Mouse (Mus musculus) limb, embryonic 13.5 days (tissue): ENCODE measurements around the gene Anxa5. TPM values are rescaled to one million over a fixed set of nuclear protein-coding genes. Genes with fewer than 3 reads are reported as not detected.

ENCODE experiments used
- ATAC-seq: fragments of 200-750 bp; cut with Nextera tagmentation; 2 replicates; pipeline ENCODE4 v1.8.0; 2017; ENCODE audit warnings: low read depth, moderate number of reproducible peaks, moderate TSS enrichment; ENCODE audit not compliant: low FRiP score
- H3K27ac ChIP-seq: fragments of 300-500 bp; sonication (generic); 2 replicates; pipeline ENCODE4 v1.5.1; 2015; ENCODE audit warnings: inconsistent platforms, mild to moderate bottlenecking, moderate library complexity
- H3K27me3 ChIP-seq: fragments of 300-500 bp; sonication (generic); 2 replicates; pipeline ENCODE4 v1.6.1; 2015; ENCODE audit warnings: mild to moderate bottlenecking, inconsistent platforms
- H3K36me3 ChIP-seq: fragments of 300-500 bp; sonication (generic); 2 replicates; pipeline ENCODE4 v1.6.1; 2015; ENCODE audit warnings: inconsistent platforms, mild to moderate bottlenecking, moderate library complexity
- H3K4me1 ChIP-seq: fragments of 300-500 bp; sonication (generic); 2 replicates; pipeline ENCODE4 v1.6.1; 2015; ENCODE audit warnings: inconsistent platforms
- H3K4me2 ChIP-seq: fragments of 300-500 bp; sonication (generic); replicated peaks from 2 replicates; pipeline ENCODE4 v1.6.1; 2015; ENCODE audit warnings: inconsistent platforms, mild to moderate bottlenecking, moderate library complexity
- H3K4me3 ChIP-seq: fragments of 300-500 bp; sonication (generic); 2 replicates; pipeline ENCODE4 v1.5.1; 2015; ENCODE audit warnings: moderate library complexity, mild to moderate bottlenecking, inconsistent platforms
- H3K9ac ChIP-seq: fragments of 300-500 bp; sonication (generic); 2 replicates; pipeline ENCODE4 v1.6.1; 2015; ENCODE audit warnings: mild to moderate bottlenecking, inconsistent platforms
- H3K9me3 ChIP-seq: fragments of 300-500 bp; sonication (generic); 2 replicates; pipeline ENCODE4 v1.6.1; 2016; ENCODE audit warnings: inconsistent platforms
- WGBS: fragments of 180-500 bp; shearing (Covaris S2); methylation state at CpG from one replicate; pipeline ENCODE4 v1.1.7; 2015; 5-methylcytosine and 5-hydroxymethylcytosine counted together
- microRNA-seq: library from miRNA; unstranded; fragments of <30 nt; microRNA quantifications from one replicate; pipeline ENCODE4, GENCODE M21; 2016
- polyA plus RNA-seq: library from polyadenylated mRNA; unstranded; fragments of >200 nt; fragmentation: Nextera tagmentation; extraction: Ambion mirVana; gene quantifications from 2 replicates; pipeline ENCODE4 v1.2.1, GENCODE M21; 2015

Anxa5 gene
- polyA plus RNA-seq, 1 experiment from 2014 or later: 334 TPM

GRCm38 (mm10) chr3:36440280-36440679 is 35.4 kb downstream of the Anxa5 start:
- H3K27ac ChIP-seq: no peak overlapping the region
- no peaks in the 10 kb centered on the region for H3K27me3 ChIP-seq
- no peak for ATAC-seq
- no peak overlapping the region for H3K4me2 ChIP-seq
- H3K4me3 ChIP-seq: no peak overlapping the region
- 53% methylated on average over 4 of the region's 4 CpGs for WGBS
- H3K9ac ChIP-seq: no peak overlapping the region
- H3K4me1 ChIP-seq: peaks cover 12% of the 10 kb centered on the region
- no peaks in the 10 kb centered on the region for H3K9me3 ChIP-seq
- H3K36me3 ChIP-seq: no peaks in the 10 kb centered on the region

GRCm38 (mm10) chr3:36430360-36430759 is 45.3 kb downstream of the Anxa5 start:
- Histone ChIP-seq H3K27ac (no peak overlapping the region), H3K9ac (no peak overlapping the region), H3K27me3 (no peaks in the 10 kb centered on the region), H3K4me2 (no peak overlapping the region), H3K36me3 (no peaks in the 10 kb centered on the region), H3K9me3 (no peaks in the 10 kb centered on the region), H3K4me3 (no peak overlapping the region), H3K4me1 (no peaks in the 10 kb centered on the region)
- 91% methylated on average over 1 of the region's 1 CpGs for WGBS
- ATAC-seq: no peak

DNA sequence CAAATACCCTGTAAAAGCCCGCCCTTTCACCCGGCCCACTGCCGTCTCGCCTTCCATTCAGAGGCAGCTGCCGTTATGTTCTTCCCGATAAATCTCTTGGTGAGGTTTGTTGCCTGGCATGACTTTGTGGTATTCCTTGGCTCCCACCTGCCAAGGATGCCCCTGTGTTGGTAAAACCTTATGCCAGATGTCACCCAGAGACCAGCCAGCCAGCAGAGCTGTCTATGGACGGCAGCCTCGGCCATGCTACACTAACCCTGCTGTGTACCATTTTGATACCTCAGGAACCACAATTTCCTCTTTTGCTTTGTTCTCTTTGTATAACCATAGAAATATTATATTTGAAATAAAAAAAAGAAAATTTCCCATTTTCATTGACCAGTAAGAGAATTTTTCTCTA is 48.3 kb downstream of the Anxa5 start:
- ATAC-seq: no peak
- Histone ChIP-seq H3K27ac (no peak overlapping the region), H3K9me3 (no peaks in the 10 kb centered on the region), H3K36me3 (no peaks in the 10 kb centered on the region), H3K4me3 (no peak overlapping the region), H3K27me3 (no peaks in the 10 kb centered on the region), H3K9ac (no peak overlapping the region), H3K4me1 (no peaks in the 10 kb centered on the region), H3K4me2 (no peak overlapping the region)
- 92% methylated on average over 8 of the region's 8 CpGs for WGBS

DNA sequence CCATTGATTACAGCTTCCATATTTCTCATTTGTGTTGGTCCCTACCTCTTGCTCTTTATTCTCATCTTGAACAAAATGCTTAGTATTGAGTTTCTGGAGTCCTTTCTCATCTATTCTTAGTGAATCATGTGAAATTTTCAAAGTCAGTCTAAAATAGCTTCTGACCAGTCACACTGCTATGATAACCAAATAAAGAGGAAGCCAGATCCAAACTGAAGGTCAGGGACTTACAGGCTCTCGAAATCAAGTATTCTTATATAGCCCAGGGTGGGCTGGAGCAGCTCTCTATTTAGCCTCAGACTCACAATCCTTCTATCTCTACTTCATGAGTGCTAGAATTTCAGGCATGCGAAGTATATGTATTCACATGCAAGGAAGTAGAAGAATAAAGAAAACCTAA is 66.2 kb downstream of the Anxa5 start:
- no peak overlapping the region for H3K9ac ChIP-seq
- 82% methylated on average over 2 of the region's 2 CpGs for WGBS

DNA sequence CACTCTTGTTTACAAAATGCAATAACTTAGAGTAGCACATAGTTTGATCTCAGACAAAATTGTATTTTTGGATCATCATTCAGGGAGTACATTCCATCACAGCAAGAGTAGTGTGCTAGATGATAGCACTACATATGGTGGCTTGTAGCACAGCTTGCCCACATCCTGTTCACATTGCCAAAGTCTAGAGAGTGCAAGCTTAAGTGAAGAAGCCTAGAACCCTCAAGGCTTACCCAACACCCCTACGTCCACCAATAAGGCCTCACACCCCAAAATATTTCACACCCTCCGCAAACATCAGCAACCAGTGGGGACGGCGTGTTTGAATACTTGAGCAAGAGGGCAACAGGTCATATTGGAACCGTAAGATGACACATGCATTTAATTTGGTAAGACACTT is 68.7 kb downstream of the Anxa5 start:
- H3K9ac ChIP-seq: no peak overlapping the region
- H3K4me1 ChIP-seq: no peaks in the 10 kb centered on the region
- no peak overlapping the region for H3K4me2 ChIP-seq
- WGBS: 88% methylated on average over 5 of the region's 5 CpGs
- H3K27me3 ChIP-seq: no peaks in the 10 kb centered on the region
- H3K36me3 ChIP-seq: no peaks in the 10 kb centered on the region
- H3K4me3 ChIP-seq: no peak overlapping the region
- ATAC-seq: no peak; the same call in 1 of the 2 replicates
- H3K27ac ChIP-seq: no peak overlapping the region
- no peaks in the 10 kb centered on the region for H3K9me3 ChIP-seq

More for the DNA sequence above, 66.2 kb downstream of the Anxa5 start:
- H3K4me1 ChIP-seq: no peaks in the 10 kb centered on the region
- no peak for ATAC-seq
- no peaks in the 10 kb centered on the region for H3K27me3 ChIP-seq
- no peaks in the 10 kb centered on the region for H3K36me3 ChIP-seq
- H3K4me3 ChIP-seq: no peak overlapping the region
- no peak overlapping the region for H3K4me2 ChIP-seq
- H3K9me3 ChIP-seq: no peaks in the 10 kb centered on the region
- no peak overlapping the region for H3K27ac ChIP-seq

- WGBS: 91% methylated on average over 2 of the region's 2 CpGs
These were observed 69.4 kb downstream of the Anxa5 start for GRCm38 (mm10) chr3:36406340-36406739.

GRCm38 (mm10) chr3:36401900-36402299 is 73.8 kb downstream of the Anxa5 start:
- no peak overlapping the region for H3K4me3 ChIP-seq
- H3K27ac ChIP-seq: no peak overlapping the region
- no peak overlapping the region for H3K4me2 ChIP-seq
- H3K36me3 ChIP-seq: no peaks in the 10 kb centered on the region
- H3K9ac ChIP-seq: no peak overlapping the region
- WGBS: 68% methylated on average over 2 of the region's 2 CpGs
- 0 out of 2 replicates have a peak, but pooled peaks cover 6% of the 10 kb centered on the region for H3K4me1 ChIP-seq
- no peaks in the 10 kb centered on the region for H3K27me3 ChIP-seq
- H3K9me3 ChIP-seq: no peaks in the 10 kb centered on the region
- no peak for ATAC-seq

More at GRCm38 (mm10) chr3:36406340-36406739, 69.4 kb downstream of the Anxa5 start:
- Histone ChIP-seq H3K27ac (no peak overlapping the region), H3K27me3 (no peaks in the 10 kb centered on the region), H3K9ac (no peak overlapping the region), H3K4me2 (no peak overlapping the region), H3K36me3 (no peaks in the 10 kb centered on the region), H3K9me3 (no peaks in the 10 kb centered on the region), H3K4me3 (no peak overlapping the region), H3K4me1 (0 out of 2 replicates have a peak, but pooled peaks cover 4% of the 10 kb centered on the region)
- ATAC-seq: no peak

- H3K4me2 ChIP-seq: no peak overlapping the region
- peak; percentile 28; the same call in 1 of the 2 replicates for ATAC-seq
- 59% methylated on average over 10 of the region's 10 CpGs for WGBS
These were observed 75.0 kb downstream of the Anxa5 start for GRCm38 (mm10) chr3:36400657-36401056.

More at GRCm38 (mm10) chr3:36400657-36401056, 75.0 kb downstream of the Anxa5 start:
- H3K4me3 ChIP-seq: no peak overlapping the region
- H3K36me3 ChIP-seq: no peaks in the 10 kb centered on the region
- H3K4me1 ChIP-seq: 0 out of 2 replicates have a peak, but pooled peaks cover 6% of the 10 kb centered on the region
- H3K27me3 ChIP-seq: no peaks in the 10 kb centered on the region
- no peak overlapping the region for H3K9ac ChIP-seq
- H3K9me3 ChIP-seq: no peaks in the 10 kb centered on the region
- no peak overlapping the region for H3K27ac ChIP-seq

Small RNA genes within 50 kb of the gene (microRNA-seq; reads per million reads assigned to microRNA genes)
- gene Mir7009: not detected

Other genes starting within 250 kb of the Anxa5 start
- 1.5 and 2.2 TPM in 2 replicates for gene 1810062G17Rik, start within 50 bp of the Anxa5 start, polyA plus RNA-seq
- gene Gm11549, start 45.9 kb upstream of the Anxa5 start, polyA plus RNA-seq: 0.08 TPM in 1 of 2 replicates, not detected in the other
- 67.2 and 69.9 TPM in 2 replicates for gene Exosc9, start 76.7 kb upstream of the Anxa5 start, polyA plus RNA-seq
- gene Ccna2, start 96.3 kb upstream of the Anxa5 start, polyA plus RNA-seq: 156 and 165 TPM in 2 replicates
- gene Bbs7, start 137.6 kb upstream of the Anxa5 start, polyA plus RNA-seq: 19.8 and 19.9 TPM in 2 replicates
- 1.9 and 3.2 TPM in 2 replicates for gene Trpc3, start 214.3 kb upstream of the Anxa5 start, polyA plus RNA-seq